Mouse (Mus musculus): Measurements from ENCODE around the gene Lix1l.
"Not testable (repeated sequence)": the region's sequence is repeated elsewhere in the genome, so short reads cannot be mapped to it uniquely, and the experiment has no call there.

Gene Lix1l

DNA sequence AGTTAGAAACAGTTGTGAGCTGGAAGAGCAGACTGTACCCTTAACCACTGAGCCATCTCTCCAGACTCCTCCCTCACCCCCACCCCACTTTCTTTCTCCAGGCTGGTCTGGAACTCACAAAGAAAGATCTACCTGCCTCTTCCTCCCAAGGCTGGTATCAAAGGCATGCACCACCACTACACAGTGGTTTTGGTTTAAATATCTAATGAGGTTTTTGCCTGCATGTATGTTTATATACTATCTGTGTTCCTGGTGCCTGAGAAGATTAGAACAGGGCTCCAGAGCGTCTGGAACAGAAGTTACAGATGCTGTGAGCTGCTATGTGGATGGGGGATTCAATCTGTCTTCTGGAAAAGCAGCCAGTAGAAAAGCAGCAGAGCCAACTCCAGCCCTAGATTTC is 33.1 kb downstream of the Lix1l start:
- no peak for DNase-seq

DNA sequence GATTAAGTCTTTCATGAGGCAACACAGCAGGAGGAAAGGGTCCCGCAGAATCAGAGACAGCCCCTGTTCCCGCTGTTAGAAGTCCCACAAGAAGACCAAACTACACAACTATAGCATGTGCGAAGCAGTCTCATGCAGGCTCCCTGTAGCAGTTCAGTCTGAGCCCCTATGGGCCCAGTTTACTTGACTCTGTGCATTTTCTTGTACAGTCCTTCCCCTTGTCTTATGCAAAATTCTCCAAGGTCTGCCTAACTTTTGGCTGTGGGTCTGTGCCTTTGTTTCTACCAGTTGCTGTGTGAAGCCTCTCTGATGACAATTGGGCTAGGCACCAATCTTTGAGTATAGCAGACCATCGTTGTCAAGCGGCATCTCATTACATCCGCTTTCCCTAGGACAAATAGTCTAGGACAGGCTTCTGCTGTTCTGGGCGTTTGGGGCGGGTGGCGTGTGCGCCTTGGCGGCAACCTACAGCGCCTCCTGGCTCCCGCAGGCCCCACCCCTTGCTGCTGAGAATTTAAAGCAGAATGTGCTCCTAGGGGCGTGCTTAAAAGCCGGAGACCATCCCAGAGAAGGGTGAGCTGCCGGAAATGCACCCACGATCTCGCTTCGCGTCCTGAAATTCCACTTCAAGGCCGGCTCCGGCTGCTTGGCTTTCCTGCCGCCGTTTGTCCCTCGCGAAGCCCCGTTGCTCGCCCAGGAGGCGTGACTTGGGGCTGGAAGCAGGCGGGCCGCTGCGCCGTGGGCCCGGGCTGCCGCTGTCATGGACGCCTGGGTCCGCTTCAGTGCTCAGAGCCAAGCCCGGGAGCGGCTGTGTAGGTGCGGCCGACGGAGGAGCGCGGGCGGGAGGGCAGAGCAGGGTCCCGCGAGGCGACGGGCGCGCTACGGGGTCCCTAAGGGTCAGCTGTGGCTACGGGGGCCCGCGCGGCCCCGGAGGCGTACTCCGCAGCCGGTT is 34.3 kb downstream of the Lix1l start, which contains the start of the genes Pex11b and Gm42957:
Gene Pex11b, plus strand, starts transcription at position 449 of the 952 bp plus-strand sequence.
Gene Gm42957, plus strand, starts transcription at position 547 of the 952 bp plus-strand sequence.
- peak; percentile 95 for DNase-seq

DNA sequence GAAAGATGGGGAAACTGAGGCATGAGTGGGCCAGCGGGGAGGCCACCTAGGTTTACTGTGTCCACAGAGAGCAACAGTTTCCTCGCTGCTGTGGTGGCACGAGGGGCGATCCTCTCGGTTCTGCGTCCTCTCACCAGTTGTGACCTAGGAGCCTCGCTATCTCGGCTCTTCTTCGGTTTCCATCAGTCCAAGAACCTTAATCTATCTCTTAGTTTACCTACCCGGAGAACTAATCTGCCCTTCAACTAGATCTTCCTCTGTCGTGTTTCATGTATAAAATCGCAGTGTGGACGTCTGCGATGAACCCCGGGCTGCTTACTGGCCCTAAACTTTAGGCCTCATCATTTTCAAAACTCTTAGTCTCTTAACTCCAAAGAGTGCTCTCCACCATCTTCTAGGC is 35.0 kb downstream of the Lix1l start:
- DNase-seq: no peak

DNA sequence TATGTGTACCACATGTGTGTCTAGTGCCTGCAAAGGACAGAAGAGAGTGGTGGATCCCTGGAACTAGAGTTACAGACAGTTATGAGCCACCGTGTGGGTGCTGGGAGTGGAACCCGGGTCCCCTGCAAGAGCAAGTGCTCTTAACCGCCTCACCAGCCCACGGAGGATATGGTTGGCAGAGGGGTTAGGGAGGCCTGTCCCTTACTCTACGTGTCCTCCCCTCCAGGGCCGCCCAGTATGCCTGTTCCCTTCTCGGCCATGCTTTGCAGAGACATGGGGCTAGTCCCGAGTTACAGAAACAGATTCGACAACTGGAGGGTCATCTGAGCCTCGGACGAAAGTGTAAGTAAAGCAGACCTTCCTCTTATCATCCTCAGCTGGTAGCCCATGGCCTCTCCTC is 35.5 kb downstream of the Lix1l start:
- no peak for DNase-seq

DNA sequence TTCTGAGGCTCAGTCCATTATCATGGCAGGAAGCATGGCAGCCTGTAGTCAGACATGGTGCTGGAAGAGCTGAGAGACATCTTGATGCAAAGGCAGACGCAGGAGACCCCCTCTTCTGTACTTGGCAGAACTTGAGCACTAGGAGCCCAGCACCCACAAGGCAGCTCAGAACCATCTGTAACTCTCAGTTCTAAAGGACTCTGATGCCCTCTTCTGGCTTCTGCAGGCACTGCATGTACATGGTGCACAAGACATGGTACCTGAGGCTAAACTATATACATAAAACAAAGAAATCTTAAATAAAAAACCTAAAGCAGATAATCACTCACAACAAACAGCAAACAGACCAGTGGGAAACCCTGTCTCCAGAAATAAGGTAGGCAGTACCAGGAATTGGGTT is 38.3 kb downstream of the Lix1l start:
- peak; percentile 74 for DNase-seq

DNA sequence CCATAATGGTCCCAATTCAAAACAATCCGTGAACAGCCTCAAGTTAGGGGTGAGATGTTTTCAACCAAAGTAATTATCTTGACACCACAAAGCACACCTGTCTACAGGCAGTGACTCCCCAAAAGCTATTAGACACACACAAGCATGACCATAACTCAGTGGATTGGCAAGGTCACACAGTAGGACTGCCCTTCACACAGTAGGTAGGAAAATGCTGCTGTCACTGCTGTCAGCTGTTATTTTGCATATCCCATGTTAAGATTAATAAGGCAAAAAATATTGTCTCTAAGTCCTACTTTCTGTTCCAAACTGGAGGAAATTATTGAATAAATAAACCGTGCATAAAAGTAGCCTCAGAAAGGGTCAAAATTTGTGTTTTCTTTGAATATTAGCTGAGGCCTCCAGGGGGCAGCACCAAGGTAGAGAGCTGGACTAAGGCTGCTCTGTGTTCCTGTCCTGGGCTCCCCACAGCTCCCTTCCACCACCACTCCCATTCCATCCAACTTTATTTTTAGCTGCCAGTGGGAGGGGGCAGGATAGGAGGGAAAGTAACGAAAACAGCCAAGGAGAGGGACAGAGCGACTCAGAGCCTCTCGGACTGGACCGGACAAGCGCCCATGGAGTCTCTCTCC is 44.2 kb downstream of the Lix1l start, which contains the start of gene Itga10:
Gene Itga10, plus strand, starts transcription at position 567 of the 632 bp plus-strand sequence.
- DNase-seq: peak; percentile 78

DNA sequence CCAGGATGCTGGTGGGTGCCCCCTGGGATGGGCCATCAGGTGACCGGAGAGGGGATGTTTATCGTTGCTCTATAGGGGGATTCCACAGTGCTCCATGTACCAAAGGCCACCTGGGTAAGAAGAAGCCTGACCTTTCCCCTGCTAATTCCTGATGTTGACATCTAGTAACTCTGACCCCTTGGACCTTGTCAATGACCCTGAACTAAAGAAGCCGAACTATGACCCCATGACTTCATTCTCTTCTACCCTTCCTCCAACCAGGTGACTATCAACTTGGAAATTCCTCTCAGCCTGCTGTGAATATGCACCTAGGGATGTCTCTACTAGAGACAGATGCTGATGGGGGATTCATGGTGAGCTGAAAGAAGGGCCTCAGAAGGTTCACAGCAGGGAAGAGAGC is 46.4 kb downstream of the Lix1l start:
- no peak for DNase-seq

DNA sequence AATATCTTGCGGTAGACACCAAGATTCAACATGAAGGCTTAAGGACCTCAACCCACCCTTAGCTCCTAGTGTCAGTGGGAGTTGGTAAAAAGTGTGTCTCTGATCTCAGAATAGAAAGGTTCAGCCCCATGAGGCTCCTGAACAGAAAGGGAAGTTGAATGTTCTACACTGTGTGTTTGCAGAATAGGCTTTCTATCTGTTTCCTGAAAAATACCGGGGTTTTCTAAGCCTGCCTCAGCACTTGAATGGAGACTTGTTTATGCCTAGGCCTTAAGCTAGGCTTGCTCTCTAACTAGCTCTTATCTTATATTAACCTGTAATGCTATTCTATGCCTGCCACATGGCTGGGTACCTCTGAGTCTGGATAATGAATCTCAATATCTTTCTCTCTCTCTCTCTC is 60.0 kb downstream of the Lix1l start:
- no peak for DNase-seq

DNA sequence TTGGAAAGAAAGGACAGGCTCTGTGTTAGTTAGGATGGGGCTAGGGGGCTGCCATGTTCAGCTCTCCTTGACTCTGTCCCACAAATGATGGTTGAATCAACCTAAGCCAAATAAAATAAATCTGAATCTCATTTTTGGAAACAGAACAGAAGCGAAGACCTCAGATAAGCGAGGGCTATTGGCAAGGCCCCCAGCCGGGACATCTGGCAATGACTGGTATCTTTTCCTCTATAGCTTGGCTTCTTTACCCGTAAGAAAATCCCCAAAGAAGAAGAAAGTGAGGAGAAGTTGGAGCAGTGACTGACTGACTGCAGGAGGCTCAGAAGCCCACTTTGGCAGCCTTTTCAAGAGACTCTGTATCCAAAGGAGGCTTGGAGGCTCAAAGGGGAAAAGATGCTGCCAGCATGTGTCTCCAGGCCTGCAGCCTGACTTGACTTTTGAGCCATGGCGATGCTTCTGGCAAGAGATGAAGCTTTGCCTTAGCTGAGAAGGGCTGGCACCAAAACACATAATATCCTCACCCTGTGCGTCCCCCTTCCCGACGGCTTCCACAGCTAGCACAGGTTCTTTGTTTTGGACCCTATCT is 61.9 kb downstream of the Lix1l start:
- no peak for DNase-seq

DNA sequence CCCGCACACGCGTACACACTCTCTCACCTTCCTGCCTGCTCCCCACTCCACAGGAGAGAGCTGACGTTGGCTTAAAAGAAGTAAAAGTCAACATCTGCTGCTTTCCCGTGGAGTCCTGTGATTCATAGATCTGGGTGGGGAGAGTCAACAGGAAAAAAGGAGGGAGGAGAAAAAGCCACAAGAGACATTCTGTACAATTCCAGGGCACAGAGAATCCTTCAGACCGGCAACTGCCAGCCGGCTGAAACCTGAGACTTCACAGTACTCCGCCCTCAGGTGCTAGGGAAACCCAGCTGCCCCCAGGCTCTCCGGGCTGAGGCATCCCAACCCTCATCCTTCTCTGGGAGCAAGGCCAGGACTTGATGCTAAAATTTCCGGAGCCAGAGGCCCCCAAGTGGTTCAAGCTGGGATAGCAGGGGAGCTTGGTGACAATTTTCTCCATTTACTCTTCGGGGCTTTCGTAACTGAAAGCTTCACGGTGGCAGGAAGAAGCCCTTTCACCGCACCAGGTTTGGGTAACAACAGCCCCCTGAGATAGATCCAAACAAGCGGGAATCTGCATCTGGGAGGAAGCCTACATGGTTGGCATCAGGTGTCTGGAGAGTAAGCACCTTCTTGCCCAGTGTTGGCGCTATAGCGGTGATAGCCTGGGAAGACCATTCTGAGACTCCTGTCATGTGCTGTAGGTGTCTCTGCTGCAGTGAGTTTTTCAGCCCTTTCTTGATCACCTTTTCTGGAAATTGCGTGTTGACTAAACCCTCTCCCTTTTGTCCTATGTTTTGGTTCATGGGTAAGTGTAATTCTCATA is 62.7 kb downstream of the Lix1l start:
- DNase-seq: peak; percentile 91

DNA sequence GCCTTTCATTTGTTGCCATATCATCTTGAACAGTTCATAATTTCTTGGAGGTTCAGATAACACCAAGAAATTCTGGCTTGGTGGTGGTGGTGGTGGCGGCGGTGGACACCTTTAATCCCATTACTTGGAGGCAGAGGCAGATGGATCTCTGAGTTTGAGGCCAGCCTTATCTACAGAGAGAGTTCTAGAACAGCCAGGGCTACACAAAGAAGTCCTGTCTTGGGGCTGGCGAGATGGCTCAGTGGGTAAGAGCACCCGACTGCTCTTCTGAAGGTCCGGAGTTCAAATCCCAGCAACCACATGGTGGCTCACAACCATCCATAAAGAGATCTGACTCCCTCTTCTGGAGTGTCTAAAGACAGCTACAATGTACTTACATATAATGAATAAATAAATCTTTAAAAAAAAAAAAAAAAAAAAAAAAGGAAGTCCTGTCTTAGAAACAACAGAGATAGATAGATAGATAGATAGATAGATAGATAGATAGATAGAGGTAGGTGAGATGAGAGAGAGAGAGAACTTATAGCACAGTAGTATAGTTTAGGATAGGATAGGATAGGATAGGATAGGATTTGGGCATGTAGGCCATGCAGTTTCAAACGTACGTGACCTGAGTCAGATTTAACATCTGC is 64.9 kb downstream of the Lix1l start:
- not testable (repeated sequence) for DNase-seq

DNA sequence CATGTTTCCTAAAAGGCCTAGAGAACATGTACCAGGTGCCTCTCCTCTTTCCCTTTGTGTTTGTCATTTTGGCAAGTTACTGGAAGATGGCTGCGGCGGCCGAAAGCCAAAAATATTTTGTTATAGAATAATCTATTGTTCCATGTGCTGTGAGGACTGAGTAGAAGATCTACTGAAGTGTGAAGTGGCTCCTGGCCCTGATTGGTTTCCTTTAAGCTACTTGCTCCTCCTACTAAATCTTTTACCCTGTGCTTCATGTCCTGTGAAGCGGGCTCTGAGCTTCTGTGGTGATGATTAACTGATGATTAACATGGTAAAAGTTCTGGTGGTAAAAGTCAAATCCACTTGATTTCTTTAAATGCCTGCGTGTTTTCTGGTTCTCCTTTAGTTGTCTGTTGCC is 66.0 kb downstream of the Lix1l start:
- DNase-seq: no peak

DNA sequence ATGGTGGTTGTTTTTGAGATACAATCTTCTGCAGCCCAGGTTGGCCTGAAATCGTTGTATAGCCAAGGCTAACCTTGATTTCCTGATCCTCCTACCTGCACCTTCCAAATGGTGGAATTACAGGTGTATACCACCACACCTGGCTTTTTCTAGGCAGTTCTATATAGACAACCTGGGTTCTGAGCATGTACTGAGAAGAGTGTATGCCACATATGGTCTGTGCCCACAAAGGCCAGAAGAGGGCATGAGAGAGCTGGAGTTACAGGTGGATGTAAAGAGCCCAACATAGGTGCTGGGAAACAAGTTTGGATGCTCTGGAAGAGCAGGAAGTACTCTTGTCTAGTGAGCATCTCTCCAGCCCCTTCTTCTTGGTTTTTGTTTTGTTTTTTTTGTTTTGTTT is 66.4 kb downstream of the Lix1l start:
- peak; percentile 33 for DNase-seq

DNA sequence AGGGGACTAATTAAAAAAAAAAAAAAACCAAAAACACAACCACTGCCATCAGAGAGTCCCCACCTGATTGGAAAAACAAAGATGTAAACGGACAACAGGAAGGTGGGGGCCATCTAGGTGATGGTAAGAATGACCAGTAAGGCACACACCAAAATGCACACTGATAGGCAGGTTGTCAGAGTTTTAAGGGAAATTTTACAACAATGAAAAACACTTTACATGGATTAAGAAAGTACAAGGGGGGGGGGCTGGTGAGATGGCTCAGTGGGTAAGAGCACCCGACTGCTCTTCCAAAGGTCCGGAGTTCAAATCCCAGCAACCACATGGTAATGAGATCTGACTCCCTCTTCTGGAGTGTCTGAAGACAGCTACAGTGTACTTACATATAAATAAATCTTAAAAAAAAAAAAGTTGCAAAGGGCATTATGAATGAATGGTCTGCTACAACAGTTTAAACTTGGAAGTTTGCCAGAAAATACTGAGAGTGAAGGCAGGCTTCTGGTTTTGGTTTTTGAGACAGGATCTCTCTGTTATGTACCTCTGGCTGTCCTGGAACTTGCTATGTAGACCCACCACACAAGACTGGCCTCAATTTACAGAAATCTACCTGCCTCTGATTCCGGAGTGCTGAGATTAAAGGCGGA is 67.6 kb downstream of the Lix1l start:
- no peak for DNase-seq

DNA sequence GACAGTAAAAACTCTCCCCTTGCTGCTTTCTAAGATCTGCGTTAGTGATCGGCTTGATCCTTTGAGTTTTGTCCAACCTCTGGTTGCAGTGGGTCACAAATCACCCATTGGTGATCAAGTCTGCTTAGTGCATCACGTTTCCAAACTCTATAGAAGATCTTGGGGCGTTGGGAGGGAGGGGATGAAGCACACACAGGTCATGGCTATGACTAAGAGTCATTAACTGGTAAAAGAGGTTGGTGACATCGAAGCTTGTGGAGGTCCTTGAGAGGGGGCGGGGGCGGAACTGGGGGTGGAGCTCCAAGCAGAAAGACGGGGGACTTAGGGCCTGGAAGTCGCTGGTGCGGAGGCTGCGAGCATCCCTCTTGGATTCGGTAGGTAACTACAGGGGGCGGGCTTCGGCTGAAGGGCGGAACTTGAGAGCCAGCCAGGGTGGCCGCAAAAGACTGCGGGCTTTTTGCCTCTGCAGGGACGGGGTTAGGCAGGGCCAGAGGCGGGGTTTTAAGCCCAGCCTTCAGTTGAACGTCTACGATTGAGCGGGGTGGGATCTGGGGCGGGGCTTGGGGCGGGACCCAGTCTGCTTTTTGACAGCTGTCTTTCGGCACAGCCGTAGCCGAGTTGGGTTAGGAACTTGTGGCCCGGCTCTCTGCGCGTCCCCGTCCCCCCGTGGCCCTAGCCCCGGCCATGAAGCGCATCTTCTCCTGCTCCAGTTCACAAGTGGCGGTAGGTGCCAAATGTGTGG is 68.9 kb downstream of the Lix1l start, which contains the start of gene Ankrd35:
Gene Ankrd35, plus strand, starts transcription at position 405 of the 742 bp plus-strand sequence.
- DNase-seq: peak; percentile 91

DNA sequence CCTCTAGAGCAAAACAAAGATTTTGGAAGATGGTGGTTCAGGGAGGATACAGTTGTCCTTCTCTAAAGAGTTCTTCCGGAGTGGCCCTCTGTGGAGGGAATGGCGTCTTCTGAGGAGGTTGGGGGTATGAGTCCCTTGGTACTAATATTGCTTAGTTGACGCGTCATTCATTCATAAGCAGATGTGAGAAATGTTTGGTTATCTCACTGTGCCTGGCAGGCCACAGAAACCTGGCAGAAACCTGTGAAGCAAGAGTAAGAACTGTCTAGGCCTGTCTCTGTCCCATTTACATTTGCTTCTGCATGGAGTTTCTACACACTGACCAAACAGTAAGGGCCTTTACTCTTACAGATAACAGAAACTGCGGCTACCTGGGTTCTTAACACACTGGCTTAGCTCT is 70.6 kb downstream of the Lix1l start:
- DNase-seq: no peak

DNA sequence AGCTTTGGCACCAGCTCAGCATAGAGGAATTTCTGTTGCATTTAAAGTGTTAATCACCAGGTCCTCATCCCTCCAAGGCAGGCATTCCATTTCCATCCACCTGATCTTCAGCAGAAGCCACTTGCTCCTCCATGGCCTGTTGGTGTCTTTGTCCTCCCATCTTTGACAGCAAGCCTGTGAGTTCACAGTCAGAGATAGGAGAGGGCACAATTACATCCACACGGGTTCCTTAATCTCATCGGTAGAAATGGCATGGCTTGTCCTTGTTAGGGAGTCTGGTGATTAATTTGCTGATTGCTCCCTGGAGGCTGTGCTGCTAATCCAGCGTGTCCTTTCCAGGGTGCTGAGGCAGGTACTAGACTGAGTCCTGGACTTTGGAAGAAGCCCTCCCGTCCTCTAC is 72.6 kb downstream of the Lix1l start:
- no peak for DNase-seq

DNA sequence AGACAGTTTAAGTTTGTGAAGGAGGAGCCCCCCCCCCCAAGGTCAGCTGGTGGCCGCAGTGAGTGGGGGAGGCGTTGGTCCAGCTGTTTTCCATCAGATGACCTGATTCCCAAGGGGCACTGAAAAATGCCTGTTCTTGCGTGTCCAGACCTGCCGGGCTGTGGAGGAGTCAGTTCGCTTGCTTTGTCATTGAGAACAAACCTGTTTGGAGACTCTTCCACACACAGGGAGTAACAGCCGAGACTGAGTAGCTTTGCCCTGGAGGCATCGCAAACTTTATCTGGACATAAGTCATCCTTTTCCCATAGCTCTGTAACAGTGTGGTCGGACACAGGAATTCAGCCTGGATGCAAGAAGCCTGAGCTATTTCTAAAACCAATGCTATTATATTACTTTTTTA is 73.5 kb downstream of the Lix1l start:
- DNase-seq: no peak

DNA sequence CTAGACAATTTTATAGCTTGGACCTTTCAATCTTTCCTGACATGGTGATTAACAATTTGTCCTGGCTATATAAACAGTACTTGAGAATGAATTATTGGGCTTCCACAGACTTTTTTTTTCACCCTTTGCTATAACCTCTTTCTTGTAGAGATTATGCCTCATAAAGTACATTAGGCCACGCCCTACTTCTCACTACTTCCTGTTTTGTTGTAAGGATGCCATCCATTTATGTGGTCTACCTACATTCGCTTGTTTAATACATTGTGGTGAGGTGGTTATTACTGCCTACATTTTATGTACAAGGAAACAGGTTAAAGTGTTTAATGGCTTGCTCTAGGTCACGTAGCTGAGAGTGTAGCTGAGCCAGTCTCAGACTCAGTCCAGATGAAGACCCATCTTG is 74.2 kb downstream of the Lix1l start:
- DNase-seq: no peak

DNA sequence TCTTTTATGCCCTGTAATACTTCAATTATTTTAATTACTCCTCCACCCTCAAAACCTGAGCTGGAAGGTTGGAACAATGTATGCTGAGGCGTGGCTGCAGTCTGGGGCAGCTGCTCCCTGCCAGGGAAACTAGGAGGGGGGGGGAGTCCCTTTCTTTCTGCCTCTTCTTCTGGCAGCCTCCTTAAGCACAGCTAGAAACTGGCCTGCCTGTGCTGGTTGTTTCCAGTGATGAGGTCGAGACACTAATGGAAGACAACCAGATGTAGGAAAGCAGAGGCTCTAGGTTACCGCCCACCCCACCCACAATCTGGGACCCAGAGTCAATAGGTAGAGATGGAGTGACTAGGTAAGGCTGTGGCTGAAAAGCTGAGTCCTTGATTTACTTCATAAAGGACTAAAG is 74.7 kb downstream of the Lix1l start:
- DNase-seq: no peak
